Mouse (Mus musculus) neural tube, embryonic 14.5 days (tissue): ENCODE data around the gene Caps2. TPM values are rescaled to one million over a fixed set of nuclear protein-coding genes. Genes with fewer than 3 reads are reported as not detected.
"Not testable (repeated sequence)": the region's sequence is repeated elsewhere in the genome, so short reads cannot be mapped to it uniquely, and the experiment has no call there.

Source experiments
- ATAC-seq: fragments of 200-750 bp; cut with Nextera tagmentation; 2 replicates; pipeline ENCODE4 v1.8.0; 2017; ENCODE audit warnings: low read depth, mild to moderate bottlenecking, moderate TSS enrichment, moderate library complexity
- H3K27ac ChIP-seq: fragments of 300-500 bp; sonication (generic); 2 replicates; pipeline ENCODE4 v1.5.1; 2014; ENCODE audit warnings: low read depth, mild to moderate bottlenecking, control low read depth, low read length, moderate library complexity, mixed read lengths
- H3K27me3 ChIP-seq: fragments of 300-500 bp; sonication (generic); 2 replicates; pipeline ENCODE4 v1.6.1; 2014; ENCODE audit warnings: low read length; ENCODE audit not compliant: control insufficient read depth, insufficient read depth
- H3K36me3 ChIP-seq: fragments of 300-500 bp; sonication (generic); 2 replicates; pipeline ENCODE4 v1.6.1; 2014; ENCODE audit warnings: low read length, mixed read lengths; ENCODE audit not compliant: control insufficient read depth, insufficient read depth
- H3K4me1 ChIP-seq: fragments of 300-500 bp; sonication (generic); 2 replicates; pipeline ENCODE4 v1.6.1; 2014; ENCODE audit warnings: low read length; ENCODE audit not compliant: control insufficient read depth, insufficient read depth
- H3K4me2 ChIP-seq: fragments of 300-500 bp; sonication (generic); 2 replicates; pipeline ENCODE4 v1.6.1; 2014; ENCODE audit warnings: mild to moderate bottlenecking, low read depth, low read length, control low read depth
- H3K4me3 ChIP-seq: fragments of 300-500 bp; sonication (generic); 2 replicates; pipeline ENCODE4 v1.5.1; 2014; ENCODE audit warnings: low read depth, low read length, control low read depth, mixed read lengths
- H3K9ac ChIP-seq: fragments of 300-500 bp; sonication (generic); replicated peaks from 2 replicates; pipeline ENCODE4 v1.6.1; 2014; ENCODE audit warnings: low read depth, mild to moderate bottlenecking, control low read depth, low read length, mixed read lengths
- H3K9me3 ChIP-seq: fragments of 300-500 bp; sonication (generic); 2 replicates; pipeline ENCODE4 v1.6.1; 2016; ENCODE audit warnings: low read length; ENCODE audit not compliant: control insufficient read depth
- WGBS: fragments of 180-500 bp; shearing (Covaris S2); extraction: QIAGEN DNeasy Blood & Tissue Kit; methylation state at CpG from one replicate; pipeline ENCODE4 v1.1.7; 2014; 5-methylcytosine and 5-hydroxymethylcytosine counted together
- polyA plus RNA-seq: library from polyadenylated mRNA; unstranded; fragments of >200 nt; fragmentation: Nextera tagmentation; extraction: Ambion mirVana; gene quantifications from 2 replicates; pipeline ENCODE4 v1.2.1, GENCODE M21; 2014

Gene Caps2
- polyA plus RNA-seq, 1 experiment from 2014 or later = 1.0 TPM

DNA sequence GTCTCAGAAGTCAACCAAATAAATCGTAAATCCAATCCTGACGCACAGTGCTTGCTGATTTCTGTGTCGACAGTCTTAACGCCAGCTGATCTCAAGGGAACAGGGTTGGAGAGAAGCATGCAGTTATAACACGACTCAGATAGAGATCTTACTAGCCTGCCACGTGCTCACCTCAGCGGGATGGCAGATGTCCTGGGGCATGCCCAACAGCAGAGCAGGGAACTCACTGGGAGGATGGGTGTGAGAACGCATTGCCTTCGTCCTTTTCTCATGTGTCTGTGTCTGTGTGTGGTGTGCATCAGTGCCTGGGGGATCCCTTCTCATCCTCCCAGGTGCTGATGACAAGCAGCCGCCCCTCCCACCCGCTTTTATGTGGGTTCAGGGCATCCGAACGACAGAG lies 13.6 kb downstream of the Caps2 start:
- ATAC-seq = peak; percentile 69; the same call in 1 of the 2 replicates
- H3K4me1 ChIP-seq, H3K27me3 ChIP-seq, H3K9me3 ChIP-seq, H3K27ac ChIP-seq, H3K36me3 ChIP-seq, H3K4me2 ChIP-seq, H3K9ac ChIP-seq, H3K4me3 ChIP-seq: not testable (repeated sequence)
- WGBS = 18% methylated on average over 13 of the region's 13 CpGs

DNA sequence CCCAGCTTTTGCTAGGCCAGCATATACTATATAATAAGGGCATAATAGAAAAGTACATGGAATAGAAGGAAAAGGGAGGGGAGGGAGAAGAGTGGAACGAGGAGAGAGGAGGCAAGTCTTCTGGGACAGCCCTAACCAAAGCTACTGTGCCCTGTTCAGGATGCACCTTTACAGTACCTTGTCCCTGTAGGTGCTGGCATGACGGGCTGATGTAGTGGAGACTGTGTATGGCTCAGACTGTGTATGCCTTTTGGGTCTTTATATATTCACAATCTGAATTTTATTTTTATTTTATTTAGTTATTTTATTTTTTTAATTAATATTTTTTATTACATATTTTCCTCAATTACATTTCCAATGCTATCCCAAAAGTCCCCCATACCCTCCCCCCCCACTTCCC lies 30.5 kb downstream of the Caps2 start:
- not testable (repeated sequence) for H3K9me3 ChIP-seq, H3K9ac ChIP-seq, H3K27me3 ChIP-seq, H3K4me1 ChIP-seq, H3K36me3 ChIP-seq, H3K4me3 ChIP-seq, H3K4me2 ChIP-seq, H3K27ac ChIP-seq, ATAC-seq
- WGBS = 93% methylated on average over 2 of the region's 2 CpGs

DNA sequence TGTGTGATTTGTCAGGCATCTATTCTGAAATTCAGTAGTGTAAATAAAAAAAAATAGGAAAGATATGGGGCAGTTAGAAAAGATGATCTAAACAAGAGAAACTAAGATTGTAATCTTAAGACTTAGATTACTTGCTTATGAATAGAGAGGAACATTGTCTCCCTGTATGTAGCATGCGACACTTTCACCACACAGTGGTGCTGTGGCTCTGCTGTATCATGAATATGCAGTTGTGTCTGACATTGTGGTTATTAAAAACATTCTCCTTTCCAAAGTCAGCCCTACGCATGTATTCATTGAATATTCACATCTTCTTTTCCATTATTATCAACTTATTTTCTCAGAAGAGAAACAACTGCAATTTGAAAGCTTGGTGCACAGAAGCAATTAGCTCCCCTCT lies 40.0 kb downstream of the Caps2 start:
- Histone ChIP-seq H3K27me3 (no peaks in the 10 kb centered on the region), H3K4me1 (no peaks in the 10 kb centered on the region), H3K9ac (no peak overlapping the region), H3K4me3 (no peak overlapping the region), H3K4me2 (no peak overlapping the region), H3K9me3 (no peaks in the 10 kb centered on the region), H3K36me3 (no peaks in the 10 kb centered on the region), H3K27ac (no peak overlapping the region)
- peak; percentile 91 for ATAC-seq
- WGBS = 59% methylated on average over 2 of the region's 2 CpGs

DNA sequence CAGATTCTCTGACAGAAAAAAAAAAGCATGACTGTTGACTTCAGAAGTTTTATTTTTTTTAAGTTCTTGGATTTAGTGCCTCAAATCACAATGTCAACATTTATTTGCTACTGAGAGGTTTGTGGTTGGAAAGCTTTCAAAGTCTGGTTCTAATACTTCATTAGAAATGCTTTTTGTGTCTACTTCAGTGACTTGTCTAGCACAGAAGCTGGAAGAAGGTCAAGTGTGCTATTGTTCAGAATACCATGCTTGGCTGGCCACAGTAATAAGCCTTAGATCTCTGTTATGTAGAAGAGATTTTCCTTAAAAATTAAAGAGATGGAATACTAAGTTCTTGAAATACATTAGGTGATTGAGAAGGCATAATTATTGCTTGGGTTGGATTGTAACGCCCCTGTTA lies 63.7 kb downstream of the Caps2 start:
- WGBS = 82% methylated on average over 1 of the region's 1 CpGs
- no peak for ATAC-seq

DNA sequence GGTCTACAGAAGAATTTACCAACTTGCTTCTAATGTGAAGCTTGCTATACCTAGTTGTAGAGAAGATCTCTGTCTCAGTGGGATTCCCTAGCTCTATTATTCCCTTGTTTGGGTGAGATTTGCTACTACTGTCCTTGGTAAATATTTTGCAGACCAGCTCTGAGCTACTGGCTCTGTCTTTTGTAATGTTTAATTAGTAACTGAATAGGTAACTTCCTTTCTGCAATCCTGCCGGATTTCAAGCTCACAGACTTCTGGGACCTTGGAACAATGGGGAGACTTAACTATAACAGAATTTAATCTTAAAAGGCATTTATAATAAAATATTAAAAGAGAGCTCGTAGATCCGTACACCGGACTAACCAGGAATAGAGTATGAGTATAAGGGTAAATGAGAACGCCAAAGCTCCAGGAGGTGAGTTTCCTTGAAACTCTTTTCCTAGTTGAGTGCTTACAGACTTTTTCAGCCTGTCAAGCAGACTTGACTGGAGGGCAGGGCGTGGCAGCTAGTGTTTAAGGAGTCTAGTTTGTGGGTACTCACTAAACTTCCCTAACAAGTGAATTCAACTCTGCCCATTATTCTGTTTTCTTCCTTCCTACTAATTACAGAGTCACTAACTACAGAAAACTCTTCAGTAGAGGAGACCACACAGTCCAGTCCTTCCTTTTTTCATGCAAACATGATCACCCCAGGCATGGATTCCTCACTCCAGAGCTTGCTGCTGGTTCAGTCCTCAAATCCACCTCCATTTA lies 65.8 kb downstream of the Caps2 start:
- H3K9me3 ChIP-seq, ATAC-seq, H3K27ac ChIP-seq, H3K9ac ChIP-seq, H3K27me3 ChIP-seq, H3K4me2 ChIP-seq, H3K4me3 ChIP-seq, H3K36me3 ChIP-seq, H3K4me1 ChIP-seq: not testable (repeated sequence)
- WGBS = 52% methylated on average over 6 of the region's 6 CpGs

More for the DNA sequence above, 63.7 kb downstream of the Caps2 start:
- no peak overlapping the region for H3K27ac ChIP-seq
- no peaks in the 10 kb centered on the region for H3K36me3 ChIP-seq
- H3K9ac ChIP-seq = no peak overlapping the region
- H3K9me3 ChIP-seq = no peaks in the 10 kb centered on the region
- H3K4me3 ChIP-seq = no peak overlapping the region
- H3K4me2 ChIP-seq = no peak overlapping the region
- H3K4me1 ChIP-seq = no peaks in the 10 kb centered on the region
- no peaks in the 10 kb centered on the region for H3K27me3 ChIP-seq

DNA sequence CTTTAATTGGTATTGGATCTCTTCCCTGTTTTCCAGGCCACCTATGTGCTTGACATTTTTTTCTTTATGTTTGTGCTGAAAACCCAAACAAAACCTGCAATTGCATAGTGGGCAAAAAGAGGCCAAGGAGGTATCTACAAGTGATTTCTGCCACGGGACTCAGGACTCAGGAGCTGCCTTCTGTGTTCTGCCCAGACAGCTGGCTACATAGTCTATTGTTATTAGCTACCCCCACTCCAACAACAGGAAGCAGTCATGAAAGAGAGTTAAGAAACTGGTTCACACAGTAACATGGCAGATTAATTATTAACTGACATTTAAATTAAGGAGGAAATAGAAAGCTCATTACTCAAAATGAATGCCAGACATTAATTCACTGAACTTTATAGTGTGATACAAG lies 69.3 kb downstream of the Caps2 start:
- H3K27me3 ChIP-seq, H3K9ac ChIP-seq, ATAC-seq, H3K4me1 ChIP-seq, H3K27ac ChIP-seq, H3K4me3 ChIP-seq, H3K9me3 ChIP-seq, H3K4me2 ChIP-seq, H3K36me3 ChIP-seq: not testable (repeated sequence)
- 12% methylated on average over 1 of the region's 1 CpGs for WGBS

DNA sequence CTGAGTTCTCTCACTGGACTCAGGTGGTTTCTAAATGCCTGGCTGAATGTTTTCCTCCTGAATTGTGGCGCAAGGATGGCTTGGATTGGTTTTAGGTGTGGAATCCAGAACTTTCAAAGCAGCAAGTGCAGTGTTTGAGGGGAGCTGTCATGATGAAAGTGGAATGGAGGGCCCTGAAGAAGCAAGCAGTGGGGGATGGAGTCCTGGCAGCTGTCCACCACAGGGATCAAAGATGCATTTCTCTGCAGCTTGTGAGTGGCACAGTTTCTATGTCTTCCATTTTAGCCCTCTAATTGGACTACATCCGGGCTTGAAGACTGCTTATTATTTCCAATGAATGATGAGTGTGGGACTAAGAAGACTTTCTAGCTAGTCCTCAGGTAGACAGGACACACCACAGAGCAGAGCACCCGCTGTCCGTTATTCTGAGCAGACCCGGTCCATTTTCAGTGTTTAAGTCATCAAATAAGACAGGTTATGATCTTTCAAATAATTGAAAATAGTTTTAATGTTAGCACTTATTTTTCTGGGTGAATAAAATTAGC lies 72.0 kb downstream of the Caps2 start:
- not testable (repeated sequence) for H3K27me3 ChIP-seq, H3K9ac ChIP-seq, H3K4me3 ChIP-seq, ATAC-seq, H3K4me1 ChIP-seq, H3K27ac ChIP-seq, H3K9me3 ChIP-seq, H3K4me2 ChIP-seq, H3K36me3 ChIP-seq
- 90% methylated on average over 5 of the region's 5 CpGs for WGBS

DNA sequence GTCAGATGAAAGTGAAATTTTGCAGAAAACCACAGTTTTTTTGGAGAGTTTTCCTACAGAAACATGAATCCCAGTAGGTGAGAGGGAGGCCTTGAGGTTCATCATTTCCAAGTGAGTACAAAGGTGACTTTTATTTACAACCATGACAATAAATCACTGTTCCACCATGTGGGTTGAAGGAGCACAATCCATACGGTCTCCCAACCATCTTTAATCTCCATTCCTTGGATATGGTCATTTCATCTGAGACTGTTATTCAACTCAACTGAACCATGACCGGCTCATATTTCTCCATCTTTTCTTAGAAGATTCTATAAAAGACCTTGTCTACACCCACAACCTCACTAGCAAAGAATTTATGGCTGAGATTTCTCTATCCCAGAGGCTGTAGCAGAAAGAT lies 84.9 kb downstream of the Caps2 start:
- Histone ChIP-seq H3K27me3 (no peaks in the 10 kb centered on the region), H3K4me1 (no peaks in the 10 kb centered on the region), H3K36me3 (no peaks in the 10 kb centered on the region), H3K4me3 (no peak overlapping the region), H3K27ac (no peak overlapping the region), H3K9me3 (no peaks in the 10 kb centered on the region), H3K4me2 (no peak overlapping the region), H3K9ac (no peak overlapping the region)
- WGBS = 47% methylated on average over 2 of the region's 2 CpGs
- no peak for ATAC-seq

DNA sequence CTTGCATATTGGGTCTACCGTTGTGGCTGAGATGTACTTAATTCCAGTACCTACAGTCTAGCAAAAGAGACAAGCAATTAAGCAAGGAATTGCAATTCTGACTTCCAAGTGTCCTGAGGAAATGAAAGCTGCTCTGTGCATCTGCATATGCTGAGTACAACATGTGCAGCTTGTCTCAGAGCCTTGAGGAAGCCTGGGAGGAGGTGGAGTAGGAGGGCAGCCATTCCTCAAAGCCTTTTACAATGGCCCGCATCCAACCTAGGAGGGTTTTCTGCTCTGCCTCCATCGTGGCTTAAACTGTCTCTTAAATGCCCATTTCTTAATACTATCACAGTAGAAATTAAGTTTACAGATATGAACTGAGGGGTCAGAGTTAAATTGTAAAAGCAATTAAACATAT lies 100.0 kb downstream of the Caps2 start:
- no peaks in the 10 kb centered on the region for H3K9me3 ChIP-seq
- no peaks in the 10 kb centered on the region for H3K4me1 ChIP-seq
- no peak overlapping the region for H3K27ac ChIP-seq
- H3K9ac ChIP-seq = no peak overlapping the region
- no peak overlapping the region for H3K4me3 ChIP-seq
- 81% methylated on average over 3 of the region's 3 CpGs for WGBS
- H3K27me3 ChIP-seq = no peaks in the 10 kb centered on the region
- ATAC-seq = no peak
- H3K4me2 ChIP-seq = no peak overlapping the region
- no peaks in the 10 kb centered on the region for H3K36me3 ChIP-seq
